Comparison of ENCODE assay signal across 14 mouse cellular contexts in the genomic region with DNA sequence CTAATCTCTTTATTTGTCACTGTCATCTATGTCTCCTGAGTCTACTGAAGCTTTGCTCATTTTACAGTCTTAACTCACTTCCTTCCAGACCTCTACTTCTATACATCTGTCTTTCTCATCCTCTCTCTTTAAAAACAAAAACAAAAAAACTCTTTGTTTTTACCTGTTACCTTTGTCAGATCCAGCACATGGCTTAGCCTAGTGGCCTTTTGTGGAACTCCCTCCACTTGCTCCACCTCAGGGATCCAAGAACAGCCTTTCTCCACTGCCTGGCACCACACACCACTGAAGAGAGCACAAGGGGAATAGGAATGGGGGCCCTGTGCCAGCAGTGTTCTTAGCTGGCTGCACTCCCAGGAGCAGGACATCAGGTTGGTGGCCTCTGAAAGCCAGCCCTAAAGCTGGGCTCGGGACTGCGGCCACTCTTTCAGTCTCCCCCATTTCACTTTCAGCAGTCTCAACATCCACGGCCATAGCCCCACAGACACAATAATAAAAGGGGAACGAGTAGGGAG. TPM values are rescaled to one million over a fixed set of nuclear protein-coding genes. Genes with fewer than 3 reads are reported as not detected.
A peak's percentile ranks its signal among the peaks of the same experiment; 100 is the strongest.
DNase-seq lines count a peak whose midpoint lies in the region; TF ChIP-seq lines count a peak whose summit lies in the region.
"Had no signal": no experiment of that assay in that cellular context is flagged by ENCODE, and none has a peak within 500 bp of the region (broad histone marks: within the 10 kb centered on the region; RNA-seq: fewer than 3 reads in every experiment).

No protein-coding gene starts in this region.

- intact Hi-C loops in left cerebral cortex, postnatal 4 days (cut with DNase I): no loop called here
- intact Hi-C loops in left cerebral cortex, postnatal 25 days (cut with DNase I): no loop called here

- H3K4me1 ChIP-seq in thymus, adult 2 months (replicated peaks; ENCODE audit: control insufficient read depth, insufficient read depth, low read length): no peaks in the 10 kb centered on the region
- H3K4me1 ChIP-seq: hindbrain, embryonic 13.5 days; kidney, embryonic 15.5 days; midbrain, embryonic 15.5 days; neural tube, embryonic 13.5 days had no signal

- 80% methylated on average over 4 of the region's 4 CpGs for WGBS in thymus, adult 2 months

- TF ChIP-seq CTCF in thymus, adult 2 months (IDR thresholded peaks at IDR 0.05; ENCODE audit: borderline replicate concordance, control insufficient read depth, extremely low read depth, insufficient read depth, low read length, poor library complexity): no peak

- peak; percentile 10 for DNase-seq in gastrocnemius, postnatal 10 days
- no peak for DNase-seq in gastrocnemius, adult 18-20 months (ENCODE audit: low spot score)
- peak; percentile 60 for DNase-seq in left cerebral cortex, postnatal 4 days
- no peak for DNase-seq in left cerebral cortex, postnatal 25 days (ENCODE audit: low spot score in 2 of 2)
- peak; percentile 80 for DNase-seq in adrenal gland, postnatal 10 days
- peak; percentile 23 to 59 for DNase-seq in heart, adult 9 months (ENCODE audit: low spot score in 2 of 2)
- DNase-seq in thymus, adult 2 months: no peak
- DNase-seq: retina, postnatal 1 day; thymus, postnatal 36 days had no signal

- no peak for TF ChIP-seq POLR2A in thymus, adult 2 months (IDR thresholded peaks at IDR 0.05; ENCODE audit: control insufficient read depth, extremely low read depth, insufficient read depth, low read length, poor library complexity)

- no peaks in the 10 kb centered on the region for H3K36me3 ChIP-seq in thymus, adult 2 months (ENCODE audit: control insufficient read depth, insufficient read depth, low read length)
- H3K36me3 ChIP-seq: hindbrain, embryonic 13.5 days; kidney, embryonic 15.5 days; midbrain, embryonic 15.5 days; neural tube, embryonic 13.5 days had no signal

- no peak overlapping the region for H3K4me3 ChIP-seq in thymus, adult 2 months (ENCODE audit: control insufficient read depth, insufficient read depth, low read length)
- H3K4me3 ChIP-seq: hindbrain, embryonic 13.5 days; kidney, embryonic 15.5 days; midbrain, embryonic 15.5 days; neural tube, embryonic 13.5 days had no signal

- no peak overlapping the region for H3K27ac ChIP-seq in thymus, adult 2 months (ENCODE audit: control insufficient read depth, insufficient read depth, low read length)
- H3K27ac ChIP-seq: hindbrain, embryonic 13.5 days; kidney, embryonic 15.5 days; midbrain, embryonic 15.5 days; neural tube, embryonic 13.5 days had no signal

- H3K27me3 ChIP-seq in thymus, adult 2 months (ENCODE audit: control insufficient read depth, insufficient read depth, low read length): no peaks in the 10 kb centered on the region
- H3K27me3 ChIP-seq: hindbrain, embryonic 13.5 days; kidney, embryonic 15.5 days; midbrain, embryonic 15.5 days; neural tube, embryonic 13.5 days had no signal

RNA-seq across cellular contexts. Expression of a gene that starts 22.1 kb away (rescaled TPM):
- total RNA-seq in gastrocnemius, postnatal 10 days (2021): 1 to 10 TPM; 1.9 to 2.0 TPM
- total RNA-seq in gastrocnemius, adult 18-20 months (2021): 1 to 10 TPM in 1 of 2 experiments, under 1 TPM in 1; 0.84 to 1.4 TPM
- total RNA-seq in left cerebral cortex, postnatal 4 days (2021): not detected
- under 1 TPM in 1 of 2 experiments, not detected in 1; 0.28 TPM for total RNA-seq in left cerebral cortex, postnatal 25 days (2021)
- 1 to 10 TPM; 4.7 to 5.1 TPM for total RNA-seq in adrenal gland, postnatal 10 days (2021)
- not detected in 2 replicates for polyA plus RNA-seq in thymus, adult 2 months (2012; rRNA removed)
- total RNA-seq: layer of hippocampus, postnatal 14 days had no signal
- polyA plus RNA-seq: hindbrain, embryonic 13.5 days; kidney, embryonic 15.5 days; midbrain, embryonic 15.5 days; neural tube, embryonic 13.5 days had no signal

RNA-seq across cellular contexts. Expression of a gene that starts 43.6 kb away (rescaled TPM):
- 1 to 10 TPM in 1 of 2 experiments, under 1 TPM in 1; 0.68 to 1.1 TPM for total RNA-seq in gastrocnemius, postnatal 10 days (2021)
- under 1 TPM; 0.48 to 0.76 TPM for total RNA-seq in gastrocnemius, adult 18-20 months (2021)
- total RNA-seq in left cerebral cortex, postnatal 4 days (2021): 1 to 10 TPM in 1 of 2 experiments, under 1 TPM in 1; 0.28 to 1.0 TPM
- total RNA-seq in left cerebral cortex, postnatal 25 days (2021): under 1 TPM; 0.14 to 0.16 TPM
- total RNA-seq in adrenal gland, postnatal 10 days (2021): 1 to 10 TPM; 2.5 to 4.2 TPM
- 0.08 and 0.13 TPM in 2 replicates for polyA plus RNA-seq in thymus, adult 2 months (2012; rRNA removed)
- polyA plus RNA-seq: neural tube, embryonic 13.5 days had no signal

RNA-seq across cellular contexts. Expression of a gene that starts 50.1 kb away (rescaled TPM):
- 10 to 100 TPM; 43.3 to 51.5 TPM for total RNA-seq in gastrocnemius, postnatal 10 days (2021)
- total RNA-seq in gastrocnemius, adult 18-20 months (2021): 10 to 100 TPM; 16.3 to 26.1 TPM
- 1 to 10 TPM in 1 of 2 experiments, under 1 TPM in 1; 0.28 to 1.1 TPM for total RNA-seq in left cerebral cortex, postnatal 4 days (2021)
- 1 to 10 TPM; 1.4 to 1.5 TPM for total RNA-seq in left cerebral cortex, postnatal 25 days (2021)
- 100 to 1,000 TPM in 1 of 2 experiments, 10 to 100 TPM in 1; 76.9 to 105 TPM for total RNA-seq in adrenal gland, postnatal 10 days (2021)
- polyA plus RNA-seq in thymus, adult 2 months (2012; rRNA removed): 17.3 and 26.8 TPM in 2 replicates

Comparison
In these comparisons a context has a peak if more than half of its experiments do, and no peak if none do; other contexts are left out.
1. DNase-seq: peak in gastrocnemius, postnatal 10 days (single experiment), left cerebral cortex, postnatal 4 days (single experiment), adrenal gland, postnatal 10 days (single experiment) and heart, adult 9 months (2 of 2); none in gastrocnemius, adult 18-20 months (single experiment), left cerebral cortex, postnatal 25 days (0 of 2) and thymus, adult 2 months (single experiment).
2. RNA of a gene that starts 50.1 kb away (total RNA-seq): 76.9 to 105 TPM in adrenal gland, postnatal 10 days, 43.3 to 51.5 TPM in gastrocnemius, postnatal 10 days and 16.3 to 26.1 TPM in gastrocnemius, adult 18-20 months; 1.4 to 1.5 TPM in left cerebral cortex, postnatal 25 days and 0.28 to 1.1 TPM in left cerebral cortex, postnatal 4 days; every median in the first group is over 4 times any median in the second.